Mouse (Mus musculus): ENCODE data around the gene Ahsg. TPM values are rescaled to one million over a fixed set of nuclear protein-coding genes. Genes with fewer than 3 reads are reported as not detected.

The Ahsg gene
- polyA plus RNA-seq, 1 experiment: 1.8 TPM

DNA sequence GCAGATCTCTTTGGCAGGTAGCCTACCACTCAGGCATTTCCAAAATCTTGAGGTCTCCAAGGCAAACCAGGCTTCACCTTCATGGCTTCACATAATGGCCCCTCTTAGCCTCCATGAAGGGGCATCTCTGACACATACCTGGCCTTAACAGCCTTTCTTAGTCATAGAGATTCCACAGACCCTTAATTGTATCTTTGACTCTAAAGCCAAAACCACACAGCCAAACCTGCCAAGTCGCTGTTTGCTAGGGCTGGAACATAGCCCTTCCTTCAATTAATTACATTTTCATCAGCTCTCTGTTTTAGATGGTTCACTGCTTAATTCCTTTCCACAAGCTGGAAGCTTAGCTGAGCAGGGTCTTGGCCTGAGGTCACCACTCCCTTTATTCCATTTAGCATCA is 42.7 kb upstream of the Ahsg start:
- H3K27ac ChIP-seq (ENCODE audit: control insufficient read depth, insufficient read depth, low read length): no peak overlapping the region
- no peaks in the 10 kb centered on the region for H3K27me3 ChIP-seq (ENCODE audit: control insufficient read depth, insufficient read depth, low read length)
- 89% methylated on average over 1 of the region's 1 CpGs for WGBS
- DNase-seq: no peak
- no peak for TF ChIP-seq CTCF (IDR thresholded peaks at IDR 0.05; ENCODE audit: borderline replicate concordance, control insufficient read depth, extremely low read depth, insufficient read depth, low read length, poor library complexity)
- no peak for TF ChIP-seq POLR2A (IDR thresholded peaks at IDR 0.05; ENCODE audit: control insufficient read depth, extremely low read depth, insufficient read depth, low read length, poor library complexity)
- no peak overlapping the region for H3K4me3 ChIP-seq (ENCODE audit: control insufficient read depth, insufficient read depth, low read length)
- peaks cover 5% of the 10 kb centered on the region; the same call in 1 of the 2 replicates for H3K4me1 ChIP-seq (replicated peaks; ENCODE audit: control insufficient read depth, insufficient read depth, low read length)
- no peaks in the 10 kb centered on the region for H3K36me3 ChIP-seq (ENCODE audit: control insufficient read depth, insufficient read depth, low read length)

DNA sequence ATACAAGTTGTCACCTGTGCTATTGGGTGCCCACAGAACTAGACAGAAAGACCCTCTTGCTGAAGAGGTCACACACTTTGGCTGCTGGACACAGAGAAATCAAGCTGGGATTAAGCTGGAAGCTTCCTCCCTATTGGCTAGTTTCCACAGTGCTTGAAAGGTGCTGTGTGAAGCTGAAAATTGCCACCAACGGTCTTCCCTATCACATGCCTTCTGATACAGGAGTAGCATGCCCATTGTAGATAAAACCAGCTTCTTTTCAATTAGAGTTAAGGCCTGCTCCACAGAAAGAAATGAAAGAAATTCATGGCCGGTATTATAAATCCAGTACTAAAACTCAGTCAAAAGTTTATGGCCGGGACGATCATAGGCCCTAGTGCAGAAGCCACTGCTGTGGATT is 38.4 kb upstream of the Ahsg start:
- no peak overlapping the region for H3K27ac ChIP-seq (ENCODE audit: control insufficient read depth, insufficient read depth, low read length)
- 93% methylated on average over 4 of the region's 4 CpGs for WGBS
- no peaks in the 10 kb centered on the region for H3K36me3 ChIP-seq (ENCODE audit: control insufficient read depth, insufficient read depth, low read length)
- DNase-seq: no peak
- TF ChIP-seq CTCF (IDR thresholded peaks at IDR 0.05; ENCODE audit: borderline replicate concordance, control insufficient read depth, extremely low read depth, insufficient read depth, low read length, poor library complexity) (no peak), POLR2A (IDR thresholded peaks at IDR 0.05; ENCODE audit: control insufficient read depth, extremely low read depth, insufficient read depth, low read length, poor library complexity) (no peak)
- no peak overlapping the region for H3K4me3 ChIP-seq (ENCODE audit: control insufficient read depth, insufficient read depth, low read length)
- peaks cover 3% of the 10 kb centered on the region for H3K4me1 ChIP-seq (replicated peaks; ENCODE audit: control insufficient read depth, insufficient read depth, low read length)
- no peaks in the 10 kb centered on the region for H3K27me3 ChIP-seq (ENCODE audit: control insufficient read depth, insufficient read depth, low read length)

DNA sequence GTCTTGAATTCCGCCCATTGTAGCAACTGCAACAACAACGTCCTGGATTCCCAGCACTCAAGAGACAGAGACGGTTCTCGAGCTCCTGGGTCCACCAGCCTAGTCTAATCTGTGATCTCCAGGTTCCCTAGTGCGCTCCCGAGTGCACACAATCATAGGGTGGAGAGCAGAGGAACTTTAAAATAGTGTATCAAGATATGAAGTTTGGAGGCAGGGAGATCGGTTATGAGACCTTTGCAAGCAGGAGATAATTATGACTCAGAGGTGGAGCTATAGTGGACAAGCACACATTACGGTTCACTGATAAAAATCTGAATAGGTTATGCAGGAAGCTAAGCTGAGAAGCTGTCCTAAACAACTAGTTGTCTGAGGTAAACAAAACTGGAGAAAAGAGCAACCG is 34.3 kb upstream of the Ahsg start:
- WGBS: 14% methylated on average over 9 of the region's 9 CpGs
- Histone ChIP-seq H3K36me3 (ENCODE audit: control insufficient read depth, insufficient read depth, low read length) (no peaks in the 10 kb centered on the region), H3K27me3 (ENCODE audit: control insufficient read depth, insufficient read depth, low read length) (no peaks in the 10 kb centered on the region), H3K4me1 (replicated peaks; ENCODE audit: control insufficient read depth, insufficient read depth, low read length) (peaks cover 8% of the 10 kb centered on the region), H3K4me3 (ENCODE audit: control insufficient read depth, insufficient read depth, low read length) (peak overlapping the region; percentile 27; the same call in 1 of the 2 replicates), H3K27ac (ENCODE audit: control insufficient read depth, insufficient read depth, low read length) (no peak overlapping the region)
- TF ChIP-seq POLR2A (IDR thresholded peaks at IDR 0.05; ENCODE audit: control insufficient read depth, extremely low read depth, insufficient read depth, low read length, poor library complexity) (no peak), CTCF (IDR thresholded peaks at IDR 0.05; ENCODE audit: borderline replicate concordance, control insufficient read depth, extremely low read depth, insufficient read depth, low read length, poor library complexity) (no peak)
- DNase-seq: peak; percentile 2

DNA sequence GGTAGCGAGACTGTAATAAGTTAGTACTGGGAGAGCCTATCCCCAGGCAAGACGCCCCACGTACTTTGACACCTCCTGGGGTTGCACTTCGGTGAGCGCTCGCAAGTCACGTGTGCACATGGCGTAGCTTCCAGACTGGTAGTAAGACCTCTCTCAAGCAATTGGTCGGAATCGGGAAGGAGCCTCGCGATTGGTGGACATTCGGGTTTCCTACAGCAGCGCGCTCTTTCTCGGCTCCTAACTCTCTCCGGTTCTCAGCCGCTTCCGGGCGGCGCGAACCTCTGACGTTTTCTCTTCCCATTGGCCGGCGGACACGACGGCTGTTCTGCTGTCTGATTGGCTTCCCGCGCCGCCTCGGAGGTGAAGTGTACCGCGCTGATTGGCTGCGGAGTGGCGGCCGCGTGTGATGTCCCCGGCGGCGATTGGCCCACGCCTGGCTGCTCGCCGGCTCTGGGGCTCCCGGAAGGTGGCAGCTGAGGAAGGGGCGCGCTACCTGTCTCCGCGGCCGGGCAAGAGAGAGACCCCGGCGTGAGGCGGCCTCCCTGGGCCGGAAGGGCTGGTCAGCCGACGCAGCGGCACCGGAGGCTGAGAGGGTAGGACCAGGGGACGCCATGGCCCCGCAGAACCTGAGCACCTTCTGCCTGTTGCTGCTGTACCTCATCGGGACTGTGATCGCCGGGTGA is 33.5 kb upstream of the Ahsg start, which contains the start of the genes Tbccd1 and Dnajb11:
Tbccd1 (minus strand) TSS at position 239 of the 683 bp plus-strand sequence.
Dnajb11 (plus strand) TSS at position 415 of the 683 bp plus-strand sequence.
- peaks cover 8% of the 10 kb centered on the region for H3K4me1 ChIP-seq (replicated peaks; ENCODE audit: control insufficient read depth, insufficient read depth, low read length)
- H3K36me3 ChIP-seq (ENCODE audit: control insufficient read depth, insufficient read depth, low read length): peaks cover 3% of the 10 kb centered on the region
- H3K4me3 ChIP-seq (ENCODE audit: control insufficient read depth, insufficient read depth, low read length): peak within 1 kb of the TSS; percentile 78
- H3K27ac ChIP-seq (ENCODE audit: control insufficient read depth, insufficient read depth, low read length): peak within 1 kb of the TSS; percentile 51; the same call in 1 of the 2 replicates
- DNase-seq: peak; percentile 98
- no peaks in the 10 kb centered on the region for H3K27me3 ChIP-seq (ENCODE audit: control insufficient read depth, insufficient read depth, low read length)
- under 1% methylated on average over 62 of the region's 62 CpGs for WGBS
- TF ChIP-seq CTCF (IDR thresholded peaks at IDR 0.05; ENCODE audit: borderline replicate concordance, control insufficient read depth, extremely low read depth, insufficient read depth, low read length, poor library complexity) (no peak), POLR2A (IDR thresholded peaks at IDR 0.05; ENCODE audit: control insufficient read depth, extremely low read depth, insufficient read depth, low read length, poor library complexity) (peak; percentile 61)

DNA sequence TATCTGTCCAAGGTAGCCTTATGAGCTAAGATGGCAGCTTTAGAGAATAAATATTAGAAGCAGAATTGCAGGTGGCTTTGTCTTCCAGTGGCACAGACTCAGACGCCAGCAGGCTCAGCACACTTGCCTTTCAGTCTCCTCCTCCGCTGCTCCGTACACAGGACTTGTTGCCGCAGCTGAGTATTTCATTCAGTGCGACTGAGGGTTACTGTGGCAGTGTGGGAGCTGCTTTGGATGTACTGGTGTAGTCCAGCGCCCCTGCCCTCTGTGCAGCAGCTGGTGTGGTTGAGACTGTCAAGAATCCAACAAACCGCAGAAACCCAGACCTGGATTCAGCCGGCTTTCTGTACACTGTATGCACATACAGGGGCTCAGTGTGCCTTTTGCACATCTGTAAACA is 18.7 kb upstream of the Ahsg start:
- Histone ChIP-seq H3K4me1 (replicated peaks; ENCODE audit: control insufficient read depth, insufficient read depth, low read length) (no peaks in the 10 kb centered on the region), H3K4me3 (ENCODE audit: control insufficient read depth, insufficient read depth, low read length) (no peak overlapping the region), H3K27me3 (ENCODE audit: control insufficient read depth, insufficient read depth, low read length) (no peaks in the 10 kb centered on the region), H3K27ac (ENCODE audit: control insufficient read depth, insufficient read depth, low read length) (no peak overlapping the region), H3K36me3 (ENCODE audit: control insufficient read depth, insufficient read depth, low read length) (peaks cover 60% of the 10 kb centered on the region)
- 98% methylated on average over 8 of the region's 8 CpGs for WGBS
- TF ChIP-seq CTCF (IDR thresholded peaks at IDR 0.05; ENCODE audit: borderline replicate concordance, control insufficient read depth, extremely low read depth, insufficient read depth, low read length, poor library complexity) (no peak), POLR2A (IDR thresholded peaks at IDR 0.05; ENCODE audit: control insufficient read depth, extremely low read depth, insufficient read depth, low read length, poor library complexity) (no peak)
- DNase-seq: no peak

DNA sequence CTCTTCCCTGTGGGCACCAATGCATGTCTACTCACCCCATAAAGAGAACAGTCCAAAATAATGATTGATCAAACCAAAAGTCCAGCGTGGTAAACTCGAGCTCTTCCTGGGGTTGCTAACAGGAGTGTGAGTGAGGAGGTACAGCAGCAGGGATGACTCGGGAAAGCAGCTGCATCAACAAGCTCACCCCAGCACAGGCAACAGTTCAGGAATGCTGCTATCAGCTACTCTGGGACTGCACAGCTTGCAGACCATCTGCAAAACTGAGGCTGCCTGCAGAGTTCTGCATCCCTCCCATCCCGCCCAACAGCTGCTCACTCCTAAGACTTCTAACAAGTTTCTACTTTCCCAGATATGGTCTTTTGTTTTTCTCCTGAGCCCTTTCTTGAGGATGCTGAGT is 17.7 kb upstream of the Ahsg start:
- WGBS: 85% methylated on average over 4 of the region's 4 CpGs
- Histone ChIP-seq H3K27ac (ENCODE audit: control insufficient read depth, insufficient read depth, low read length) (no peak overlapping the region), H3K36me3 (ENCODE audit: control insufficient read depth, insufficient read depth, low read length) (peaks cover 52% of the 10 kb centered on the region)

More for the DNA sequence above, 17.7 kb upstream of the Ahsg start:
- TF ChIP-seq POLR2A (IDR thresholded peaks at IDR 0.05; ENCODE audit: control insufficient read depth, extremely low read depth, insufficient read depth, low read length, poor library complexity): no peak
- no peak for TF ChIP-seq CTCF (IDR thresholded peaks at IDR 0.05; ENCODE audit: borderline replicate concordance, control insufficient read depth, extremely low read depth, insufficient read depth, low read length, poor library complexity)
- Histone ChIP-seq H3K4me1 (replicated peaks; ENCODE audit: control insufficient read depth, insufficient read depth, low read length) (no peaks in the 10 kb centered on the region), H3K4me3 (ENCODE audit: control insufficient read depth, insufficient read depth, low read length) (no peak overlapping the region), H3K27me3 (ENCODE audit: control insufficient read depth, insufficient read depth, low read length) (no peaks in the 10 kb centered on the region)
- no peak for DNase-seq
